Mouse (Mus musculus) liver, embryonic 14.5 days (tissue): Measurements from ENCODE around the gene Ccdc40.

Source experiments
- CTCF ChIP-seq: IDR thresholded peaks from 2 replicates; pipeline ENCODE4 v1.5.1; 2016; ENCODE audit warnings: antibody characterized with exemption, low read depth, control low read depth
- EP300 ChIP-seq: IDR thresholded peaks from 2 replicates; pipeline ENCODE4 v1.6.1; 2016; ENCODE audit warnings: antibody characterized with exemption, low read depth

DNA sequence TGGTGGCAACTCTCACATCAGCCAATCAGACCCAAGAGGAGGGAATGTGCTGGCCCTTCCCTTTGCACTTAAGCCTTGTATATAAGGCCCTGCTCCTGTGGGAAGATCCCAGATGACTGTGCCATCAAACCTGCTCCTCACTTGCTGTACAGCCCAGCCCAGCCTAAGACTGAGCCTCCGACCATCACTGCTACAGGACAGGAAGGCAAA, 79.2 kb downstream of the Ccdc40 start, which contains the start of gene Card14:
- TF ChIP-seq CTCF (no peak), EP300 (no peak)
